Mouse (Mus musculus): ENCODE data around the gene Vmn1r183. TPM values are rescaled to one million over a fixed set of nuclear protein-coding genes. Genes with fewer than 3 reads are reported as not detected.
A peak's percentile ranks its signal among the peaks of the same experiment; 100 is the strongest.
"Not testable (repeated sequence)": the region's sequence is repeated elsewhere in the genome, so short reads cannot be mapped to it uniquely, and the experiment has no call there.

Gene Vmn1r183
- polyA plus RNA-seq (2011; ENCODE audit: insufficient read length, low read depth, missing spikeins), result not detected in 2 replicates

- Histone ChIP-seq H3K27ac (ENCODE audit: insufficient read depth, low read length) (no peak within 1 kb of the TSS), H3K4me3 (ENCODE audit: insufficient read depth, low read length) (no peak within 1 kb of the TSS), H3K4me1 (ENCODE audit: control insufficient read depth, insufficient read depth, low read length) (no peaks in the 10 kb centered on the region)
- TF ChIP-seq POLR2A (IDR thresholded peaks at IDR 0.05; ENCODE audit: low read depth, low read length) (no peak), CTCF (IDR thresholded peaks at IDR 0.05; ENCODE audit: borderline replicate concordance, insufficient read depth, low read length) (no peak)
These were observed at the start of gene Vmn1r183 for GRCm38 (mm10) chr7:24052660-24053304. Vmn1r183 (plus strand) TSS chr7:24053254.

DNA sequence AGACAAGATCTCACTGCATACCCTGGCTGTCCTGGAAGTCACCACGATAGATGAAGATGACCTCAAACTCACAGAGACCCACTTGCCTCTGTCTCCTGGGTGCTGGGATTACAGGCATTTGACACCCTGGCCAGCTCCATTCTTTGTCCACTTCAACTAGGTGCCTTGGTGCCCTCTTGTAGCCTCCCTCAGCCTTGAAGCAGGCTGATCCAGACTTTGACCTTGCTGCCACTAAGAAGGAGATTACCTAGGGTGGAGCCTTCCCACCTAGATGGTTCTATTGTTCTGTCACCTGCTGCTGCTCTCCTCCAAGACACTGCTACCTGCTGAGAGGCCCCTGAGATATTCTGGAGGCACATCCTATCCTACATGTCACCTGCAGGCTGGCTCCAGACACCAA lies 21.4 kb downstream of the Vmn1r183 start:
- H3K4me1 ChIP-seq (ENCODE audit: control insufficient read depth, insufficient read depth, low read length); H3K27ac ChIP-seq (ENCODE audit: insufficient read depth, low read length); H3K4me3 ChIP-seq (ENCODE audit: insufficient read depth, low read length): not testable (repeated sequence)

DNA sequence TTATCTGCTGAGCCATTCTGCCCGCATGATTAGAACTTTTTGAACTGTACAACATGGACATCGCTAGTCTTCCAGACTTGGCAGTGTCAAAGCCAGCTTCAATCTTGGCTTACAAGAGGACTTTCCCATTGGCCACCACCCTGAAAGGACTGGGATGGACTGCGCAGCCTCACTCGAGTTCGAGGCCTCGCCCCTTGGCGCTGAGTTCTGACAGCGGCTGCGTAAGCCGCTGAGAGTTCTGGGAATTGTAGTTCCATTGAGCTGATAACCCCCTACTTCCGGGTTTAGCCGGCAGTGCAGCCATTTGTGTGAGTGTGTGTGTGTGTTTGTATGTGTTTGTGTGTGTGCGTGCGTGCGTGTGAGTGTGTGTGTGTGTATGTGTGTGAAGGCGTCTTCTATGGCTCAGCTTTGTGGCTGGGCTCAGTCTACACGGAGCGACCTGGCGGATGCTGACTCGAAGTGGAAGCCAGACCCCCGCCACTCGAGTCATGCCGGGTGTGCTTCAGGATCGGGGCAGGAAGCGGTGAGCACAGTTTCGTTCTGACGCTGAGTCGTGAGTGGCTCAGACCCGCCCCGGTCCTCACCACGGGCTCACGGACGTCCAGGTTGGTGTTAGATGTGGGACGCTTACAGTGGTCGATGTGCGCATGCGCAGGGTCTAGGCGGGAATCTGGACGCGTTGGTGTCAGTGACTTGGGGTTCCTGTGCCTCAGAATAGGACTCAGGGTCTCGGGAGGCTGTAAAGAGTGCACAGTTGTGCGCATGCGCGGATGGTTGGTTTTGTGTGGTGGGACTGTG lies 28.8 kb downstream of the Vmn1r183 start, which contains the start of gene Zfp180:
TSS of gene Zfp180 (plus strand) at position 291 of the 798 bp plus-strand sequence.
- peak within 1 kb of the TSS; percentile 43 for H3K27ac ChIP-seq (ENCODE audit: insufficient read depth, low read length)
- H3K4me3 ChIP-seq (ENCODE audit: insufficient read depth, low read length), result peak within 1 kb of the TSS; percentile 61
- peak; percentile 88 for TF ChIP-seq POLR2A (IDR thresholded peaks at IDR 0.05; ENCODE audit: low read depth, low read length)
- no peak for TF ChIP-seq CTCF (IDR thresholded peaks at IDR 0.05; ENCODE audit: borderline replicate concordance, insufficient read depth, low read length)
- H3K4me1 ChIP-seq (ENCODE audit: control insufficient read depth, insufficient read depth, low read length), result peaks cover 2% of the 10 kb centered on the region; the same call in 1 of the 2 replicates

- Histone ChIP-seq H3K4me3 (ENCODE audit: insufficient read depth, low read length) (peak overlapping the region; percentile 61), H3K27ac (ENCODE audit: insufficient read depth, low read length) (0 out of 2 replicates have a peak overlapping the region, but pooled peaks have one; percentile 43), H3K4me1 (ENCODE audit: control insufficient read depth, insufficient read depth, low read length) (peaks cover 2% of the 10 kb centered on the region; the same call in 1 of the 2 replicates)
- TF ChIP-seq CTCF (IDR thresholded peaks at IDR 0.05; ENCODE audit: borderline replicate concordance, insufficient read depth, low read length), result no peak
- TF ChIP-seq POLR2A (IDR thresholded peaks at IDR 0.05; ENCODE audit: low read depth, low read length), result no peak
These were observed 29.6 kb downstream of the Vmn1r183 start for GRCm38 (mm10) chr7:24082457-24083235.

DNA sequence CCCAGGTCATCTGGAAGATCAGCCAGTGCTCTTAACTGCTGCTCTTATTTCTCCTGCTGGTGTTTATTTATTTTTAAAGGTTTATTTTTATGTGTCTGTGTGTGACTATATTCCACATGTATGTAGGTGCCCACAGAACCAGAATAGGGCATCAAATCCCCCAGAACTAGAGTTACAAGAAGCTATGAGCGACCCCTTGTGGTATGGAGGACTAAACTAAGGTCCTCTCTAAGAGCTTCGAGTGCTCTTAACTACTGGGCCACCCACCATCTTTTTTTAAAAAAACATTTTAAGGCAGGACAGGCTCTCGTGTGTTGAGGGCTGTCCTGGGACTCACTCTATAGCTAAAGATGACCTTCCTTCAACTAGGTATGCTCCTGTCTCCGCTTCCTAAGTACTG lies 33.8 kb downstream of the Vmn1r183 start:
- no peak for TF ChIP-seq CTCF (IDR thresholded peaks at IDR 0.05; ENCODE audit: borderline replicate concordance, insufficient read depth, low read length)
- TF ChIP-seq POLR2A (IDR thresholded peaks at IDR 0.05; ENCODE audit: low read depth, low read length), result no peak
- no peak overlapping the region for H3K27ac ChIP-seq (ENCODE audit: insufficient read depth, low read length)
- peaks cover 2% of the 10 kb centered on the region; the same call in 1 of the 2 replicates for H3K4me1 ChIP-seq (ENCODE audit: control insufficient read depth, insufficient read depth, low read length)
- no peak overlapping the region for H3K4me3 ChIP-seq (ENCODE audit: insufficient read depth, low read length)

DNA sequence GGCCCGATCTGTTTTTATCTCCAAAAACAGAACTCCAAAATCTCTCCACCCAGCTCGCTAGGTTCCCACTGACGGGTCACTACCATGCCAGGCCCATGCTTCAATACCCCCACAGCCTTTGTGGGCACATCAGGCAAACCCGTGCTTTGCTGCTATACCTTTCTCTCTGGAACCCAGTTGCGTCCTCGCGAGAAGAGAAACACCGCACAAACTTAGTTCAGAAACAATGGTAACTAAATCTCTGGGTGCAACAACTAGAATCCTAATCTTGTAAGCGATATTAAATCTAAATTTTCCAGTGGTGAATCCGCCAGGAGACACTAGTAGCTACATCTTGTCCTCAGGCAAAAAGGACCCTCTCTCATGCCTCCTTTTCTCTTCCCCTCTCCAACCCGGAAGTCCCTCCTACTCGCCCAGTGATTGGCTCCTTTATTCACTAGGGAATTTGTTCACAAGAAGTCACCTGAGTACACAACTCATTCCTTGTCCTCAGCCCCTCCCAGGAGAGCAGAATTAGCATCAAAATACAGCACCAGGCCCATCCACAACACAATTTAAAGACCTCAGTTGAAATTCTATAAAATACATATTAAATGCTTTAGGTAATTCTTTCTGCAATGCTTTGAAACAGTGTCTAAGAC lies 34.6 kb downstream of the Vmn1r183 start:
- H3K4me3 ChIP-seq (ENCODE audit: insufficient read depth, low read length), result no peak overlapping the region
- TF ChIP-seq CTCF (IDR thresholded peaks at IDR 0.05; ENCODE audit: borderline replicate concordance, insufficient read depth, low read length), result no peak
- TF ChIP-seq POLR2A (IDR thresholded peaks at IDR 0.05; ENCODE audit: low read depth, low read length), result no peak
- no peak overlapping the region for H3K27ac ChIP-seq (ENCODE audit: insufficient read depth, low read length)
- peaks cover 2% of the 10 kb centered on the region; the same call in 1 of the 2 replicates for H3K4me1 ChIP-seq (ENCODE audit: control insufficient read depth, insufficient read depth, low read length)

DNA sequence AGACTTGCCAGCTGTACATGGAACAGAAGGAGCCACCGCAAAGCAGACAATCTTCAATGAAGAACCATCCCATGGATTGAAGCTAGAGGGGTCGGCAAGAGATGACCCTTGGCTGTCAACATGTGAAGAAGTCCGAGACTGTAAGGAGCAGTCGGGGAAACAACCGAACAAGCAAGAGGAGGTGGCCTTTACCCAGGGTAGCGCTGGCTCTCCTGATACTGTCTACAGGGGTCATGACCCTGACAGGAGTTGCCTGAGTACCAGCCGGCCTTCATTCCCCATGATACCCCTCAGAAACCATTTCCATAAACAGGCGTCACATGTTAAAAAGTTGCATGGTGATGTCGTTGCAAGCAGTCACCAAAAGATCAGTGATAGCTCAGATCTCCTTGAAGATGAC lies 51.3 kb downstream of the Vmn1r183 start:
- no peak overlapping the region for H3K27ac ChIP-seq (ENCODE audit: insufficient read depth, low read length)
- no peaks in the 10 kb centered on the region for H3K4me1 ChIP-seq (ENCODE audit: control insufficient read depth, insufficient read depth, low read length)
- H3K4me3 ChIP-seq (ENCODE audit: insufficient read depth, low read length), result no peak overlapping the region
- TF ChIP-seq POLR2A (IDR thresholded peaks at IDR 0.05; ENCODE audit: low read depth, low read length) (no peak), CTCF (IDR thresholded peaks at IDR 0.05; ENCODE audit: borderline replicate concordance, insufficient read depth, low read length) (no peak)

GRCm38 (mm10) chr7:24105144-24105703 lies 52.2 kb downstream of the Vmn1r183 start:
- Histone ChIP-seq H3K27ac (ENCODE audit: insufficient read depth, low read length) (no peak overlapping the region), H3K4me3 (ENCODE audit: insufficient read depth, low read length) (no peak overlapping the region), H3K4me1 (ENCODE audit: control insufficient read depth, insufficient read depth, low read length) (no peaks in the 10 kb centered on the region)
- TF ChIP-seq POLR2A (IDR thresholded peaks at IDR 0.05; ENCODE audit: low read depth, low read length) (no peak), CTCF (IDR thresholded peaks at IDR 0.05; ENCODE audit: borderline replicate concordance, insufficient read depth, low read length) (no peak)

GRCm38 (mm10) chr7:24110839-24111238 lies 57.8 kb downstream of the Vmn1r183 start:
- H3K27ac ChIP-seq (ENCODE audit: insufficient read depth, low read length), result no peak overlapping the region
- TF ChIP-seq CTCF (IDR thresholded peaks at IDR 0.05; ENCODE audit: borderline replicate concordance, insufficient read depth, low read length), result no peak
- no peak for TF ChIP-seq POLR2A (IDR thresholded peaks at IDR 0.05; ENCODE audit: low read depth, low read length)
- no peaks in the 10 kb centered on the region for H3K4me1 ChIP-seq (ENCODE audit: control insufficient read depth, insufficient read depth, low read length)
- no peak overlapping the region for H3K4me3 ChIP-seq (ENCODE audit: insufficient read depth, low read length)

Data from embryonic fibroblast, embryonic 13.5 days (primary cell).